Mouse (Mus musculus) forebrain, embryonic 11.5 days (tissue): ENCODE results near the gene 4930404N11Rik. TPM values are rescaled to one million over a fixed set of nuclear protein-coding genes. Genes with fewer than 3 reads are reported as not detected.

ENCODE experiments used
- ATAC-seq: fragments of 200-750 bp; cut with Nextera tagmentation; replicated peaks from 2 replicates; pipeline ENCODE4 v1.8.0; 2017; ENCODE audit warnings: moderate TSS enrichment; ENCODE audit not compliant: low FRiP score
- DNase-seq: peaks from one replicate; pipeline ENCODE4 v3.0.0-alpha.2; 2017; ENCODE audit warnings: low spot score
- H3K27ac ChIP-seq: fragments of 300-500 bp; sonication (generic); 2 replicates; pipeline ENCODE4 v1.5.1; 2014; ENCODE audit warnings: low read depth, low read length
- H3K27me3 ChIP-seq: fragments of 300-500 bp; sonication (generic); 2 replicates; pipeline ENCODE4 v1.6.1; 2014; ENCODE audit warnings: mild to moderate bottlenecking, low read length, mixed read lengths; ENCODE audit not compliant: control insufficient read depth, insufficient read depth
- H3K36me3 ChIP-seq: fragments of 300-500 bp; sonication (generic); 2 replicates; pipeline ENCODE4 v1.6.1; 2014; ENCODE audit warnings: mild to moderate bottlenecking, low read length, moderate library complexity, mixed read lengths; ENCODE audit not compliant: control insufficient read depth, insufficient read depth
- H3K4me1 ChIP-seq: fragments of 300-500 bp; sonication (generic); replicated peaks from 2 replicates; pipeline ENCODE4 v1.6.1; 2014; ENCODE audit warnings: low read length, mixed read lengths; ENCODE audit not compliant: control insufficient read depth, insufficient read depth
- H3K4me2 ChIP-seq: fragments of 300-500 bp; sonication (generic); 2 replicates; pipeline ENCODE4 v1.6.1; 2014; ENCODE audit warnings: low read depth, mild to moderate bottlenecking, low read length, moderate library complexity, mixed read lengths; ENCODE audit not compliant: severe bottlenecking
- H3K4me3 ChIP-seq: fragments of 300-500 bp; sonication (generic); 2 replicates; pipeline ENCODE4 v1.5.1; 2014; ENCODE audit warnings: low read depth, low read length
- H3K9ac ChIP-seq: fragments of 300-500 bp; sonication (generic); 2 replicates; pipeline ENCODE4 v1.6.1; 2014; ENCODE audit warnings: low read length
- H3K9me3 ChIP-seq: fragments of 300-500 bp; sonication (generic); 2 replicates; pipeline ENCODE4 v1.6.1; 2016; ENCODE audit warnings: low read length, mixed read lengths; ENCODE audit not compliant: control insufficient read depth
- WGBS: fragments of 180-500 bp; shearing (Covaris S2); extraction: QIAGEN DNeasy Blood & Tissue Kit; methylation state at CpG from one replicate; pipeline ENCODE4 v1.1.7; 2014; 5-methylcytosine and 5-hydroxymethylcytosine counted together
- polyA plus RNA-seq: library from polyadenylated mRNA; unstranded; fragments of >200 nt; fragmentation: Nextera tagmentation; extraction: Ambion mirVana; gene quantifications from 2 replicates; pipeline ENCODE4 v1.2.1, GENCODE M21; 2014

Gene 4930404N11Rik
- polyA plus RNA-seq, 1 experiment from 2014 or later, result 0.15 TPM

GRCm38 (mm10) chr10:81319330-81319699, 46.3 kb downstream of the 4930404N11Rik start:
- no peaks in the 10 kb centered on the region for H3K9me3 ChIP-seq
- peak overlapping the region; percentile 79 for H3K4me2 ChIP-seq
- H3K4me3 ChIP-seq, result peak overlapping the region; percentile 93
- ATAC-seq (no peak), DNase-seq (no peak)
- H3K27me3 ChIP-seq, result no peaks in the 10 kb centered on the region
- H3K36me3 ChIP-seq, result peaks cover 10% of the 10 kb centered on the region; the same call in 1 of the 2 replicates
- H3K9ac ChIP-seq, result peak overlapping the region; percentile 59
- no peak overlapping the region for H3K27ac ChIP-seq
- peaks cover 20% of the 10 kb centered on the region for H3K4me1 ChIP-seq
- WGBS, result 49% methylated on average over 8 of the region's 8 CpGs

GRCm38 (mm10) chr10:81318589-81319329, 46.9 kb downstream of the 4930404N11Rik start:
- Histone ChIP-seq H3K9me3 (no peaks in the 10 kb centered on the region), H3K9ac (no peak overlapping the region), H3K36me3 (peaks cover 7% of the 10 kb centered on the region; the same call in 1 of the 2 replicates), H3K27ac (no peak overlapping the region), H3K4me2 (no peak overlapping the region; the same call in 1 of the 2 replicates), H3K4me3 (no peak overlapping the region), H3K27me3 (no peaks in the 10 kb centered on the region), H3K4me1 (peaks cover 20% of the 10 kb centered on the region)
- no peak for ATAC-seq
- WGBS, result 94% methylated on average over 13 of the region's 13 CpGs
- DNase-seq, result no peak

DNA sequence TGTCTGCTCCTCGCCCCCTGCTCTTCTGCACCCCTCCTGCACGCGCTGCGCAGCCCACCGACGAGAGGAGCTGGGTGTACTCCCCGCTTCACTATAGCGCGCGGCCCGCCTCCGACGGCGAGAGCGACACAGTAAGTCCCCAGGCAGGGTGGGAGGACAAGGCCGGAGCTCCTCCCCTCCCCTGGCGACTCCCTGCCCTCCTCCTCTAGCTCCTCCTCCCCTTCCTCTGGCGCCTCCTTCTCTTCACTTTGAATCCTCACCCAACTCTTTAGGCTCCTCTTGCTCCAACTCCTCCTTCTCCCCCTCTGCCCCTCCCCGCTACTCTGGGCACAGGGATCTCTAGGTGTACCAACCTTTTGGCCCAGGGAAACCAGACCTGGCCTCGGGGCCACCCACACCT, 48.3 kb downstream of the 4930404N11Rik start:
- ATAC-seq (no peak), DNase-seq (no peak)
- Histone ChIP-seq H3K27ac (no peak overlapping the region), H3K4me1 (peaks cover 19% of the 10 kb centered on the region), H3K4me3 (no peak overlapping the region), H3K9me3 (no peaks in the 10 kb centered on the region), H3K9ac (peak overlapping the region; percentile 39), H3K27me3 (no peaks in the 10 kb centered on the region), H3K4me2 (peak overlapping the region; percentile 26; the same call in 1 of the 2 replicates), H3K36me3 (peaks cover 8% of the 10 kb centered on the region; the same call in 1 of the 2 replicates)
- 12% methylated on average over 20 of the region's 20 CpGs for WGBS

- peak overlapping the region; percentile 39 for H3K9ac ChIP-seq
- peak overlapping the region; percentile 26; the same call in 1 of the 2 replicates for H3K4me2 ChIP-seq
- DNase-seq (no peak), ATAC-seq (no peak)
- H3K4me1 ChIP-seq, result peaks cover 12% of the 10 kb centered on the region; the same call in 1 of the 2 replicates
- H3K36me3 ChIP-seq, result peaks cover 8% of the 10 kb centered on the region; the same call in 1 of the 2 replicates
- no peak overlapping the region for H3K4me3 ChIP-seq
- no peaks in the 10 kb centered on the region for H3K9me3 ChIP-seq
- H3K27me3 ChIP-seq, result no peaks in the 10 kb centered on the region
- no peak overlapping the region for H3K27ac ChIP-seq
- WGBS, result 40% methylated on average over 16 of the region's 16 CpGs
Observed at GRCm38 (mm10) chr10:81316338-81317060, 49.1 kb downstream of the 4930404N11Rik start.

GRCm38 (mm10) chr10:81315587-81315986, 50.0 kb downstream of the 4930404N11Rik start:
- no peak for ATAC-seq
- DNase-seq, result no peak
- H3K4me2 ChIP-seq, result no peak overlapping the region
- no peak overlapping the region for H3K9ac ChIP-seq
- 94% methylated on average over 16 of the region's 16 CpGs for WGBS
- peaks cover 12% of the 10 kb centered on the region; the same call in 1 of the 2 replicates for H3K4me1 ChIP-seq
- peaks cover 8% of the 10 kb centered on the region; the same call in 1 of the 2 replicates for H3K36me3 ChIP-seq
- no peaks in the 10 kb centered on the region for H3K9me3 ChIP-seq
- H3K4me3 ChIP-seq, result no peak overlapping the region
- no peak overlapping the region for H3K27ac ChIP-seq
- no peaks in the 10 kb centered on the region for H3K27me3 ChIP-seq

- Histone ChIP-seq H3K9ac (no peak overlapping the region), H3K4me1 (peaks cover 5% of the 10 kb centered on the region; the same call in 1 of the 2 replicates), H3K36me3 (peaks cover 8% of the 10 kb centered on the region; the same call in 1 of the 2 replicates), H3K27ac (no peak overlapping the region), H3K4me3 (no peak overlapping the region), H3K27me3 (no peaks in the 10 kb centered on the region), H3K4me2 (no peak overlapping the region), H3K9me3 (no peaks in the 10 kb centered on the region)
- DNase-seq (no peak), ATAC-seq (no peak)
- WGBS, result 76% methylated on average over 7 of the region's 7 CpGs
Observed at GRCm38 (mm10) chr10:81314201-81314600, 51.4 kb downstream of the 4930404N11Rik start.

- ATAC-seq (no peak), DNase-seq (no peak)
- Histone ChIP-seq H3K27me3 (no peaks in the 10 kb centered on the region), H3K4me3 (no peak overlapping the region), H3K4me2 (no peak overlapping the region), H3K9me3 (no peaks in the 10 kb centered on the region), H3K9ac (no peak overlapping the region), H3K36me3 (peaks cover 12% of the 10 kb centered on the region; the same call in 1 of the 2 replicates), H3K4me1 (peaks cover 5% of the 10 kb centered on the region; the same call in 1 of the 2 replicates), H3K27ac (no peak overlapping the region)
- WGBS, result 95% methylated on average over 13 of the region's 13 CpGs
Observed at GRCm38 (mm10) chr10:81313581-81313980, 52.0 kb downstream of the 4930404N11Rik start.
